Mouse (Mus musculus) spleen, postnatal 36 days (tissue): Measurements from ENCODE around the gene Zswim8.
"Not testable (repeated sequence)": the region's sequence is repeated elsewhere in the genome, so short reads cannot be mapped to it uniquely, and the experiment has no call there.

Source experiments
- DNase-seq, 2 experiments: peaks; one replicate each; pipeline ENCODE4 v3.0.0; 2022; ENCODE audit warnings: low spot score in 2 of 2, mixed read lengths in 1 of 2

Gene Zswim8

DNA sequence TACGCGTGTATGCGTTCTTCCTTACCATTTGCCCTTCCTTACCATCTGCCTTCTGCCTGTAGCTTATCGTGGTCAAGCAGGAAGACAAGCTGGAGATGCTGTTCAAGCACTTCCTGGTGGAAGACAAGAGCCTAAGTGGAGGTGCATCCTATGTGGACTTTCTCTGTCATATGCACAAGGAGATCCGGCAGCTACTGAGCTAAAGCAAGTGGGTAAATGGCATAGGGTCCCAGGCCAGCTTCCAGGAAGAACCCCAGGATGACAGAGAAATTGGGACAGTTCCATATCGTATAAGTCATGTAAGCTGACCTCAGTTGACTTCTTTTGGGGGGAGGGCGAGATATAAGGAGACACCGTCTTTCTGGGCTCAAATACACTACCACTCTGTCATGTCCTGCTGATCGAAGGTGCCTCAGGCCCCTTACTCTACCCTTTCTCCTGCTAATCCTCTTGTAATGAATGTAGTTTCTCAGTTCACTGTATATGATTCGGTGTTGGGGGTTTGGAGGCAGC, 13.7 kb upstream of the Zswim8 start:
- no peak for DNase-seq

DNA sequence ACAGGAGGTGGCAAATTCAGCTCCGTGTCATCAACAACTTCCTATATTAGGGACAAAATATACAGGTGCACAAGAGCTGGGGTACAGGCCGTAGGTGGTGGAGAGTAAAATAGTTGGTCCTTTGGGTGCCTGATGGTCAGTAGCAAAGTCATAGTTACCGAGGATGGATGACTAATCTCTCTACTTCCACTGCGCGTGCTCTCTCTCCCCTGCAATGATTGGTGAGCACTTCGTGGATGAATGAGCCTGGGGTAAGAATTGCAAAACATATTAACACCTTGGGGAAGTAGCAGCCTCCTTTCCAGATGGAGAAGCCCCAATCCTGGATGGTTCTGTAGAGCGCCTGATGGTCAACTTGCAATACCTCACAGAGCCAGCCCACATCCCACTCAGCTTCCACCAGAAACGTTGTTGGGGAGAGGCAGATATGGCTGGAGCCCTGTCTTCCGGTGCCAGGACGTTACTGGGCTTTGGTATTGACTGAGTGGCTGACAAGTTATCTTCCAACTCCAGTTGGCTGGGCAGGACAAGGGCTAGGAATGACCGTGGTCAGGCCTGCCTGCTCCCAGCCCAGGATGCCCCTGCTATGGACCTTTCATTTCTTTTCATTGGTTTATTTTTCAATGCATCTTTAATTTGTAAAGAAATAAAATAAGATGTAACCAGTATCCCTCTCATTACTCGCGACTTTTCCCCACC, 13.0 kb upstream of the Zswim8 start:
- peak in 1 of 2 experiments; percentile 14 for DNase-seq

DNA sequence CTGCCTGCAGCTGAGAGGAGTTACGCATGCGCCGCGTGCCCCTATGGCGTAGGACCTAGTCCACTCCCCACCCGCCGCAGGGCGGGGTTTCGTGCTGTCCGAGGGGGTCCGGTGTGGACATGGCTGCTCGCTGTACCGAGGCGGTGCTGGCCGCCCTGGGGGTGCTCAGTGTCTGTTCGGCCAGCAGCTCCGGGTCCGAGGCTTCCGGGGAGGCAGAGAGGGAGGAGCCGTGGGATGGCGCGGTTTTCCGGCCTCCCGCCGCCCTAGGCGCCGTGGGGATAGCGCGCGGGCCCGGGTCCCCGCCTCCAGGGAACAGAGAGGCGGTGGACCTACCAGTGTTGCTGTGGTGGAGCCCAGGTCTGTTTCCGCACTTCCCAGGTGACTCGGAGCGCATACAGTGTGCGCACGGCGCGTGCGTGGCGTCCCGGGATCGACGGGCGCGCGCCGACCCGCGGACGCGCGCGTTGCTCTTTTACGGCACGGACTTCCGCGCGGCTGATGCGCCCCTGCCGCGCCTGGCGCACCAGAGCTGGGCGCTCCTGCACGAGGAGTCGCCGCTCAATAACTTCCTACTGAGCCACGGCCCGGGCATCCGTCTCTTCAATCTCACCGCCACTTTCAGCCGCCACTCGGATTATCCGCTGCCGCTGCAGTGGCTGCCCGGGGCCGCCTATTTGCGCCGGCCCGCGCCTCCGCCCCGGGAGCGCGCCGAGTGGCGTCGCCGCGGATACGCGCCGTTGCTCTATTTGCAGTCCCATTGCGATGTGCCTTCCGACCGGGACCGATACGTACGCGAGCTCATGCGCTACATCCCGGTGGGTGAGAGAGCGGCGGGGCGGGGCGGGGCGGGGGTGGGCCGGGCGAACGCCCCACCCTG, 12.2 kb upstream of the Zswim8 start, which contains the start of gene Fut11:
TSS of gene Fut11 (plus strand) at position 85 of the 877 bp plus-strand sequence.
- DNase-seq = peak; percentile 82 to 86

DNA sequence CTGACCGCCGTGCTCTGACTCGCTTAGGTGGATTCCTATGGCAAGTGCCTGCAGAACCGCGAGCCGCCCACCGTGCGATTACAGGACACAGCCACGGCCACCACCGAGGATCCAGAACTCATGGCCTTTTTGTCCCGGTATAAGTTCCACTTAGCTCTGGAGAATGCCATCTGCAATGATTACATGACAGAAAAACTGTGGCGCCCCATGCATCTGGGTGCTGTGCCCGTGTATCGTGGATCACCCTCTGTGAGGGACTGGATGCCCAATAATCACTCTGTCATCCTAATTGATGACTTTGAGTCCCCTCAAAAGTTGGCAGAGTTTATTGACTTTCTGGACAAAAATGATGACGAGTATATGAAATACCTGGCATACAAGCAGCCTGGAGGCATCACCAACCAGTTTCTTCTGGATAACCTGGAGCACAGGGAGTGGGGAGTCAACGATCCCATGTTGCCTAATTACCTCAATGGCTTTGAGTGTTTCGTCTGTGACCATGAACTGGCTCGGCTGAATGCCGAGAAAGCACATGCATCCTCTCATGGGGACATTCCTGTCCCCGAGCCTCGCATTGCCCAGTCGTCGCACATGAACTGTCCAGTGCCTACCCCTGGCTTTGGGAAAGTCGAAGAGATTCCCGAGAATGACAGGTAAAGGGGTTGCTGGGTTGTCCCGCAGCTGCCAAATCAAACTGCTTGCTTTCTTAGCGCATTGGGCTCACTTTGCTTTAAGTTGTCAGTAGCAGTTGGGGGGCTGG, 11.4 kb upstream of the Zswim8 start:
- no peak for DNase-seq

DNA sequence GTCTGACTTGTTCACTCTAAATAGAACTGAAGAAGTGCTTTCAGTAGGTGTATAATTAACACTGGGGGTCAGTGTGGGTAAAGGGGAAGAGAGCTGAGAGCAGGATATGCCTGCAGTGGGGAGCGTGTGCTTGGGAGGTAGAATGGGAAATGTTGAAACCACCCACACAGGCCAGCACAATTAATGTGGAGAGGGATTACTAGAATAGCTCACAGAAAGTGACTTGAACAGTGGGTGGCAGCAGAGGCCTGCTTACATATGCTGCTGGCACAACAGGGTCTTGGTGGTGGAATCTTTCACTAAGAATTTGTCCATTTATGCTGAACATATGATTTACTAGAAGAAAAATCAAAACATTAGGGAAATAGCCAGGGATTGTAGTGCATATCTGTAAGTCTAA, 10.4 kb upstream of the Zswim8 start:
- peak; percentile 38 to 48 for DNase-seq

DNA sequence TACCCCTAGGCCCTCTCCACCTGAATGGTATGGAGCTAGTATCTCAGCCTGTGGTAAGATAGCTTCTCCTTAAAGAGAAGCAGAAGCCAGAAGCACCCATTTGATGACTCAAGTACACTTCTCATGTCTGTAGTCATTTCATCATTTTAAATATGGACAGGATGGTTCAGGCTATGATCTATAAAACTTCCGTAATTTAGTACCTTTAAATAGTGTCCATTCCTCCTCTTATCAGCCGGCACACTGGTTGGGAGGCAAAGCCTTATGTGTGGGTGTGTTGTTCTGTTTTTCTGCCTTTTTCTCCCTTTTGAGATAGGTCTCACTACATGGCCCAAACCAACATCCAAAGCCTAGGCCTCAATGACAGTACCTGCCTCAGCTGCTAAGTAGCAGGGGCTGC, 8.8 kb upstream of the Zswim8 start:
- no peak for DNase-seq

DNA sequence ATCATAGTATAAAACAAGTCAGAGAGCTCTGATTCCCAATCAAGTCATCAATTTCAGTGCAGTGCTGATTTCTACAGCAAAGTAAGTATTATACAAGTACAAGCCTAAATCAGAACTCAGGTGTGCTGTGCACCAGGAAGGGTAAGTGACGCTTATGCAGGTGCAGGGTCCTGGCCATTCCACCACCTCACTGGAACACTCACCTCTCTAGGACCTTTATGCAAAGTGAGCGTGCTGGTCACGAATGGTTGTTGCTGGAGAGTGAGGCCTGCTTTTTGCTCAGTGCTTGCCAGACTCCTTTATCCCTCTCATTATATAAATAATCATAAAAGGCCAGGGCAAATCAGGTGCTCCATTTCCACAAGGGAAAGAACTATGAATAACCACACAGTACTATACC, 7.0 kb upstream of the Zswim8 start:
- DNase-seq = no peak

DNA sequence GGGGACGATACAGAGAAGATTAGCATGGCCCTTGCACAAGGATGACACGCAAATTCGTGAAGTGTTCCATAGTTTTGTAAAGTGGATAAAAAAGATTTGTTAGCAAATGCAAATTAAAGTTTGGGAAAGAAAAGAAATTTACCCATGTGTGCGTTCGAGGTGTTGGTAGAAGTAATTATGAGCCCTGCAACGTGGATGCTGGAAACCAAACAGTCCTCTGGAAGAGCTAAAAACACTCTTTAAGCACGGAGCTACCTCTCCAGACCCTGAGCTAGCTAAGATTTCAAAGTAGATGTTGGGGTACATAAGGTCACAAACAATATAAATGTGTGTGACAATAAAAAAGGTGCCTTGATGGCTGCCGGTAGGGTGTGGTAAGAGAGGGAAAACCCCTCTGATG, 5.8 kb upstream of the Zswim8 start:
- DNase-seq = no peak

DNA sequence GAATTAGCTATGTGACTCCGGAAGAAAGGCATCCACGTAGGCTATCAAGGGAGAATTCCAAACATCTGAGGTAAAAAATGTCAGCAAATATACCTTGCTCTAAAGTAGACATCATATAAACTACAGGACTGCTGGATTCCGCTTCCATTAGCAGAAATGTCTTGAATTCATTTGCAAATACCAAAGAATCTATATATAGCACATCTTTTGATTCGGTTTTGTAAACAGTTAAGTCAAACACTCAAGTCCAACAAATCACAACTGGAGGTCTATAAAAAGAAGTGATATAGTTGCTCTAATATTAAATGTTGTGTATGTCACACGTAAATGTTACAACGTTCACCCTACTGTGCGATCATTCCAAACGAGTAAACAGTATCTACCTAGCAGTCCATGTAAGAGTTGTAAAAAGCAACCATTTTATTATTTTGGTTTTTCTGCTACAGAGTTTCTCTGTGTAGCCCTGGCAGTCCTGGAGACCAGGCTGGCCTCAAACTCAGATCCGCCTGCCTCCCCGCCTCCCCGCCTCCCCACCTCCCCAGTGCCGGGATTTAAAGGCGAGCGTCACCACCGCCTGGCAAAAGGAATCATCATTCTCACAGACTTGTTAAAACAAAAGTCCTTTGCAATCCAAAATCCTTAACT, 5.1 kb upstream of the Zswim8 start:
- DNase-seq = no peak

DNA sequence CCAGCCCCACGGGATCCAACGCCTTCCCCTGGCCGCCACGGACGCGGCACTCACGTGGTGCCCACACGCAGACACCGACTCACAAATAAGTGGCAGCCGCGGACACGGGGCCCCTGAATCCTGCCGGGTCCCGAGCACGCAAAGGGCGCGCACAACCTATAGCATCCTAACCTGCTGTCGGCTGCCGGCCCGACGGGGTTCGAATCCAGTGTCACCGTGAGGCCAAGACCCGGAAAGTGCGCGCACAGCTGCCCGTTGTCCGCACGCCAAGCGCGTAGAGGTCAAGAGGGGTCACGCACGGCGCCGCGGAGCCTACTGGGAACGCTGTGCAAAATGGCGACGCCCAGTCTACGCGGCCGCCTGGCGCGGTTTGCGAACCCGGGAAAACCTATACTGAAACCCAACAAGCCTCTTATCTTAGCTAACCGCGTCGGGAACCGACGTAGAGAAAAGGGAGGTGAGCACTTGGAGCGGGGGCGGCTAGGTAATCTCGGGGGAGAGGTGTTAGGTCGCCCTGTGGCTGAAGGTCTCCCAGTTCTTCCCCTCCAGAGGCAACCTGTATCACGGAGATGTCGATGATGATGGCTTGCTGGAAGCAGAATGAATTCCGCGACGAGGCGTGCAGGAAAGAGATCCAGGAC, 4.5 kb upstream of the Zswim8 start, which contains the start of gene Chchd1:
TSS of gene Chchd1 (plus strand) at position 266 of the 641 bp plus-strand sequence.
- DNase-seq = peak; percentile 85 to 86

DNA sequence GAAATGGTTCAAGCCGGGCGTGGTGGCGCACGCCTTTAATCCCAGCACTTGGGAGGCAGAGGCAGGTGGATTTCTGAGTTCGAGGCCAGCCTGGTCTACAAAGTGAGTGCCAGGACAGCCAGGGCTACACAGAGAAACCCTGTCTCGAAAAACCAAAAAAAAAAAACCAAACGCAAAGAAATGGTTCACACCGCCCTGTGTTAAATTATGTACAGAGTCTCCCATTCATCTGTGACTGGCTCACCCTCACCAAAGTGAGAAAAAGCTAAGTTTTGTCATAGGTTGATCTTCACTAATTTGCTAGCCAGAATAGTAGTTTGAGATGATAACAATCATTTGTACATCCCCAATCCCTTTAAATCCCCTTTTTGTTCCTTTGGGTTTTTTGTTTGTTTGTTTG, 3.9 kb upstream of the Zswim8 start:
- DNase-seq = not testable (repeated sequence)

DNA sequence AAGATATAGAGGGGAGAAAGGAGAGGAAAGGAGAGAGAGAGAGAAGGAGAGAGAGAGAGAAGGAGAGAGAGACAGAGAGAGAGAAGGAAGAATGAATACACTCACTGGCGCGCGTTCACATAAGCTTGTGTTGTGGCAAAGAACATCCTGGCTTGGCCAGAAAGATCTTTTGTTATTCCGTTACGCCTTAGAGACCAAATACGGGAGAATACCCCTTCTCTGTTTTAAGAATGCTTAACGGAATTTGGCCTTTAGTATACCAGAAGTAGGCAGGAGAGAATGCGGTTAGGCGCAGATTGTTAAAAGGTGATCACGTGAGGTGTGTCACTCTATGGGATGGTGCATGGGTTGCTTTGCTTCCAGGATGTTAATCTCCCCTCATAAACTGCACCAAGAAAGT, 887 bp downstream of the Zswim8 start:
- no peak for DNase-seq

DNA sequence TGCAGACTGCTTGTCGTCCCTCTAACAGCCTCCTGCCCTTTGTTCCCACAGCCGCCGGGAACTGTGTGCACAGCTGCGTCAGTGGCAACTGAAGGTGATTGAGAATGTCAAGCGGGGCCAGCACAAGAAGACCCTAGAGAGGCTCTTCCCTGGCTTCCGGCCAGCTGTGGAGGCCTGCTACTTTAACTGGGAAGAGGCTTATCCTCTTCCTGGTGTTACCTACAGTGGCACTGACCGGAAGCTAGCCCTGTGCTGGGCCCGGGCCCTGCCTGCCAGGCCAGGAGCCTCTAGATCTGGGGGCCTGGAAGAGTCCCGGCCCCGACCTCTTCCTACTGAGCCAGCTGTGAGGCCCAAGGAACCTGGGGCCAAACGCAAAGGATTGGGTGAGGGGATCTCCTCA, 6.5 kb downstream of the Zswim8 start:
- no peak for DNase-seq

DNA sequence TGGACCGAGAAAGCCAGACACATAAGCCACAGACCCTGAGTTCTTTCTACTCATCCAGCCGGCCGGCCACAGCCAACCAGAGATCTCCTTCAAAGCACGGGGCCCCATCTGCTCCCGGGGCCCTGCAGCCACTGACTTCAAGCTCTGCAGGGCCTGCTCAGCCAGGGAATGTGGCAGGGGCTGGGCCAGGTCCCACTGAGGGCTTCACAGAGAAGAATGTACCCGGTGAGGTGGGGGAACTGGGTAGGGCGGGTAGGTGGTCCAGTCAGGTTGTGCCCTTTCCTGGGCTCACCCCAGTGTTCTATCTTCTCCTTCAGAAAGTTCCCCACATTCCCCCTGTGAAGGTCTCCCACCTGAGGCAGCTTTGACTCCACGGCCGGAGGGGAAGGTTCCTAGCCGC, 11.1 kb downstream of the Zswim8 start:
- no peak for DNase-seq

DNA sequence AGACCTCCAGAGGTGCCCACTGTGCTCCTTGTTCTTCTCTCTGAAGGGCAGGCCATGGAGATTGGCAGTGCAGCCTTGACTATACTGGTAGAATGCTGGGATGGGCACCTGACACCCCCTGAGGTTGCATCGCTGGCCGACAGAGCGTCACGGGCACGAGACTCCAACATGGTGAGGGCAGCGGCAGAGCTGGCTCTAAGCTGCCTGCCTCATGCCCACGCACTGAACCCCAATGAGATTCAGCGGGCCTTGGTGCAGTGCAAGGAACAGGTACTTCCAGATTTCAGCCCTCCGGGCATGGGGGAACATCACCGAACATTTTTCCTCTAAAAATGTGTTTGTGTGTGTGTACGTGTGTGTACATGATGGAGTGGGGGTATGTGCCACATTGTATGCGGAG, 12.4 kb downstream of the Zswim8 start:
- no peak for DNase-seq

DNA sequence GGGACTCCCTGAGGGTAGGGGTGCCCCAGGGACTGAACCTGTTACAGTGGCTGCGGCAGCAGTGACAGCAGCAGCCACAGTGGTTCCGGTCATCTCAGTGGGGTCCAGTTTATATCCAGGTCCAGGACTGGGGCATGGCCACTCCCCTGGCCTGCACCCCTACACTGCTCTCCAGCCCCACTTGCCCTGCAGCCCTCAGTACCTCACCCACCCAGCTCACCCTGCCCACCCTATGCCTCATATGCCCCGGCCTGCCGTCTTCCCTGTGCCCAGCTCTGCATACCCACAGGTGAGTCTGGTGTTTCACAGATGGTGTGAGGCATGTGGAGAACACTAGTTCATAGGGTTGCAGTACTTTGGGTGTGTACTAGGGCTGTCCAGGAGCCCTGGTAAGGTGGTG, 14.0 kb downstream of the Zswim8 start:
- no peak for DNase-seq

DNA sequence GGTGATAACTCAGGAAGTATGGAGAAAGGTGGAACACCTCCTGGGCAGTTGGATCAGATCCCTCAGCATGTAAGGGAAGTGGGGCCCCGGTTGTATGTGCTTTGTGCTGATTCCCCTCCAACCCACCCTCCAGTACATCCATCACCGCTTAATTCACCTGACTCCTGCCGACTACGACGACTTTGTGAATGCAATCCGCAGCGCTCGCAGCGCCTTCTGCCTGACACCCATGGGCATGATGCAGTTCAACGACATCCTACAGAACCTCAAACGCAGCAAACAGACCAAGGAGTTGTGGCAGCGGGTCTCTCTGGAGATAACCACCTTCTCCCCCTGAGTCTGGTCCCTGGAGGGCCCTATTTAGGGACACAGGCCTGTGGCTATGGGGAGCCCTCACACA, 15.7 kb downstream of the Zswim8 start:
- no peak for DNase-seq

DNA sequence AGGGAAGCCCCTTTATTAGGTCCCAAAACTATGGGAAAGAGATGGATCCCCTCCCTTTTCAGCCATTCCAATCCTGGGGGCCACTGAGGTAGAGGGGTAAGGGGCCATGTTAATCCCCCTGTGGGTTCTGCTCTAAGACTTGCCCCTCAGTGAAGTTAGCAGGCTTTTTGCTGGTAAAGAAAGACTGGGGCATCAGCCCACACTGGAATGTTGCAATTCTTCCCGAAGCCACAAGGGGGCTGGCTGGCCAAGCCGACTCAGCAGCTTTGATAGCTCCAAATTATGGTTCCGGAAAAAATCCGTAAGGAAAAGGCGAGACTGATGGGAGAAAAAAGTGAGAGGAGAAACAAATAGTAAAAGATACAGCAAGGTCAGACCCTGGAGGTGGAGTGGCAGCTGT, 16.7 kb downstream of the Zswim8 start:
- DNase-seq = no peak

DNA sequence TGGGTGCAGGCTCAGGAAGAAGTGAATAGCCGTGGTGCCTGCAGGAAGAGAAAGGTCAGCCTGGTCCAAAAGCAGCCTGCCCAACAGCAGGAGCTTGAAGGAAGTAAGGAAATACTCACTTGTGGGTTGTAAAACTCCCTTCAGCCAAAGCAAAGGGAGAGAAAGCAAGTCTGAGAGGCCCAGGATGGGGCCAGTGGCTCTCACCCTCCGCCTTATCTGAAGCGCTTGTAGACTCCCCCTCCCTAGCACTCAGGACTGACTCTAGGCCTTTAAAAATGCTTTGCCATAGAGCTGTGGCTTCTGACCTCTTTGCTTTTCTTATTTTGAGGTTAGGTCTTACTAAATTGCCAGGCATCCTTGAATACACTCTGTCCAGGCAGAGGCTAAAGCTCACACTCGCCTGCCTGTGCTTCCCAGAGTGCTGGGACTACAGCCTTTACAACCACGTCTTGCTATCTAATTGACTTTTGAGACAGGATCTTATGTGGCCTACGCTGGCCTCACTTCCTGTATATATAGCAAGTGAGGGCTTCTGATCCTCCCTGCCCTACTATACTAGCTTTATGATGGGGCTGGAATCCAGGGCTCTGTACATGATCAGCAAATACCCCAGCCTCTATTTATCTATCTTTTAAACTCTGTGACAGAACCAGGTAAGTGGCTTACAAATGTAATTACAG, 18.4 kb downstream of the Zswim8 start:
- DNase-seq = no peak

DNA sequence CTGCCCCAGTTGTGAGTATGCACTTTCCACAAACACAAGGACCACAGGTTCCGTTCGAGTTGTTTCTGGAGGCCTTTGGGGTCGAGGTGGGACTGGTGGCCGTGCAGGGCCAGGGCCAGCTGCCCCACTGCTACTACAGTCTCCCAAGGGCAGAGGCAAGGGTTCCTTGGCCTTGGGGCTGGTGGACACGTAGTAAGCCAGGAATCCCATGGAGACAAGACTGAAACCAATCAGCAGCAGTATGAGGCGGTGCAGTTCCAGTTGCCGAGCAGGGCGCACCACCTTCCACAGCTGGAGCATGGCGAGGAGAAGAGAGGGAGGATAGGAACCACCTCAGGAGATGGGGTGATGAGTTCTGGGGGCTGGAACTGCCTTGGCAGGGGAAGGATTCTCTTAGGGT, 22.5 kb downstream of the Zswim8 start:
- DNase-seq = no peak
